In genomic region chr10:123075751-123076242, GRCm38 (mm10) we compare ENCODE assay signal across 8 mouse cellular contexts. TPM values are rescaled to one million over a fixed set of nuclear protein-coding genes. Genes with fewer than 3 reads are reported as not detected.
A peak's percentile ranks its signal among the peaks of the same experiment; 100 is the strongest.
DNase-seq lines count a peak whose midpoint lies in the region; ATAC-seq and TF ChIP-seq lines count a peak whose summit lies in the region.

No protein-coding gene starts in this region.

- peak overlapping the region; percentile 72 for H3K4me3 ChIP-seq in spleen, adult 2 months (ENCODE audit: extremely low read depth, insufficient read depth, insufficient read length)
- H3K4me3 ChIP-seq in forebrain, embryonic 15.5 days = peak overlapping the region; percentile 74
- peak overlapping the region; percentile 91 for H3K4me3 ChIP-seq in limb, embryonic 10.5 days
- H3K4me3 ChIP-seq in myocyte = peak overlapping the region; percentile 63

- no peaks in the 10 kb centered on the region for H3K27me3 ChIP-seq in spleen, adult 2 months (ENCODE audit: control insufficient read depth, insufficient read depth, low read length)
- no peaks in the 10 kb centered on the region for H3K27me3 ChIP-seq in forebrain, embryonic 15.5 days
- no peaks in the 10 kb centered on the region for H3K27me3 ChIP-seq in limb, embryonic 10.5 days (ENCODE audit: low read depth, poor library complexity, severe bottlenecking)
- H3K27me3 ChIP-seq in myocyte (ENCODE audit: control insufficient read depth, insufficient read depth, insufficient read length) = peaks cover 5% of the 10 kb centered on the region

- no peak for TF ChIP-seq POLR2A in spleen, adult 2 months (IDR thresholded peaks at IDR 0.05; ENCODE audit: low read depth, low read length)
- TF ChIP-seq POLR2A in myocyte (IDR thresholded peaks at IDR 0.05; ENCODE audit: insufficient read length, low read depth) = no peak

- H3K27ac ChIP-seq in spleen, adult 2 months (ENCODE audit: insufficient read depth, low read length) = peak overlapping the region; percentile 68; the same call in 1 of the 2 replicates
- H3K27ac ChIP-seq in forebrain, embryonic 15.5 days (replicated peaks) = peak overlapping the region; percentile 66
- peak overlapping the region; percentile 94 for H3K27ac ChIP-seq in limb, embryonic 10.5 days

- no peak for TF ChIP-seq CTCF in spleen, adult 2 months (IDR thresholded peaks at IDR 0.05; ENCODE audit: extremely low read depth, insufficient read depth, insufficient read length, insufficient replicate concordance)

- ATAC-seq in forebrain, embryonic 15.5 days (replicated peaks) = peak; percentile 79
- ATAC-seq in erythroid progenitor cell, adult 5-6 weeks (replicated peaks; ENCODE audit: low FRiP score, poor library complexity, severe bottlenecking) = no peak; the same call in 1 of the 2 replicates

- H3K4me2 ChIP-seq in forebrain, embryonic 15.5 days (replicated peaks) = peak overlapping the region; percentile 72
- peak overlapping the region; percentile 97 for H3K4me2 ChIP-seq in myocyte (ENCODE audit: low read depth)

- WGBS in spleen, adult 2 months = under 1% methylated on average over 48 of the region's 48 CpGs
- WGBS in forebrain, embryonic 15.5 days = 1% methylated on average over 40 of the region's 48 CpGs
- under 1% methylated on average over 48 of the region's 48 CpGs for WGBS in limb, embryonic 10.5 days

- peak overlapping the region; percentile 83 for H3K9ac ChIP-seq in forebrain, embryonic 15.5 days (replicated peaks)

- peak; percentile 43 for DNase-seq in adrenal gland, postnatal 10 days
- no peak for DNase-seq in adrenal gland, adult 2 months
- no peak for DNase-seq in spleen, adult 2 months (ENCODE audit: low read depth in 1 of 2, low spot score in 2 of 2)
- DNase-seq in spleen, adult 18-20 months = no peak
- no peak for DNase-seq in limb, embryonic 10.5 days (ENCODE audit: low spot score)

- H3K9me3 ChIP-seq in forebrain, embryonic 15.5 days = no peaks in the 10 kb centered on the region
- H3K9me3 ChIP-seq in limb, embryonic 10.5 days (replicated peaks) = no peaks in the 10 kb centered on the region

- H3ac ChIP-seq in myocyte (ENCODE audit: control insufficient read depth, insufficient read length) = peak overlapping the region; percentile 98

- no peaks in the 10 kb centered on the region for H3K36me3 ChIP-seq in spleen, adult 2 months (ENCODE audit: control insufficient read depth, insufficient read depth, low read length)
- H3K36me3 ChIP-seq in forebrain, embryonic 15.5 days = 0 out of 2 replicates have a peak, but pooled peaks cover 6% of the 10 kb centered on the region
- peaks cover 20% of the 10 kb centered on the region for H3K36me3 ChIP-seq in limb, embryonic 10.5 days
- H3K36me3 ChIP-seq in myocyte (ENCODE audit: control insufficient read depth, insufficient read depth) = no peaks in the 10 kb centered on the region

- peaks cover 48% of the 10 kb centered on the region for H3K79me2 ChIP-seq in myocyte (ENCODE audit: control insufficient read depth, insufficient read depth)

- H3K4me1 ChIP-seq in spleen, adult 2 months (ENCODE audit: control insufficient read depth, insufficient read depth, insufficient read length) = peaks cover 2% of the 10 kb centered on the region; the same call in 1 of the 2 replicates
- peaks cover 13% of the 10 kb centered on the region for H3K4me1 ChIP-seq in forebrain, embryonic 15.5 days
- H3K4me1 ChIP-seq in limb, embryonic 10.5 days = peaks cover 17% of the 10 kb centered on the region

TF ChIP-seq in myocyte, 11 proteins besides CTCF, POLR2A, EP300 and RAD21:
- TF ChIP-seq MAX (IDR thresholded peaks at IDR 0.05; ENCODE audit: low read depth) = no peak
- TF ChIP-seq TCF3 (IDR thresholded peaks at IDR 0.05; ENCODE audit: insufficient read length, low read depth) = no peak
- TF ChIP-seq POLR2AphosphoS2 (IDR thresholded peaks at IDR 0.05; ENCODE audit: insufficient read length, low read depth) = no peak
- no peak for TF ChIP-seq MYOD1 (IDR thresholded peaks at IDR 0.05; ENCODE audit: control insufficient read depth in 1 of 3, insufficient read length in 2 of 3, low read depth in 2 of 3)
- no peak for TF ChIP-seq CEBPB (IDR thresholded peaks at IDR 0.05; ENCODE audit: insufficient read depth, poor library complexity, severe bottlenecking)

RNA-seq across cellular contexts. Expression of gene Mon2, which starts 0.5 kb away (rescaled TPM):
- total RNA-seq in adrenal gland, postnatal 10 days (2021) = 10 to 100 TPM; 62.0 to 78.6 TPM
- 10 to 100 TPM; 73.5 to 88.3 TPM for total RNA-seq in adrenal gland, adult 2 months (2021)
- polyA plus RNA-seq in adrenal gland, adult 2 months (2012; rRNA removed) = 34.7 and 45.4 TPM in 2 replicates
- 34.3 and 38.0 TPM in 2 replicates for polyA plus RNA-seq in spleen, adult 2 months (2012; rRNA removed)
- 27.0 and 27.8 TPM in 2 replicates for polyA plus RNA-seq in forebrain, embryonic 15.5 days (2015; fragmentation: Nextera tagmentation; extraction: Ambion mirVana)
- polyA plus RNA-seq in limb, embryonic 10.5 days (2016; fragmentation: Nextera tagmentation; extraction: Ambion mirVana) = 20.6 and 21.9 TPM in 2 replicates
- polyA plus RNA-seq in myocyte (2012; fragmentation: generic; extraction: Trizol) = 31.0 TPM
- 44.3 and 45.3 TPM in 2 replicates for total RNA-seq in erythroid progenitor cell, adult 5-6 weeks (2015; ENCODE audit: low replicate concordance)
- total RNA-seq in erythroid progenitor cell, adult 5-6 weeks (2017; ENCODE audit: low replicate concordance) = 22.2 and 31.8 TPM in 2 replicates
